Mouse (Mus musculus) adrenal gland, postnatal 10 days (tissue): ENCODE results near the gene Ttc17. TPM values are rescaled to one million over a fixed set of nuclear protein-coding genes. Genes with fewer than 3 reads are reported as not detected.

Source experiments
- DNase-seq: peaks from one replicate; pipeline ENCODE4 v3.0.0; 2021; ENCODE audit warnings: mixed read lengths
- total RNA-seq, 2 experiments: library from RNA; stranded (reverse); gene quantifications; 2 replicates each; pipeline ENCODE4 v1.2.3; 2021

Gene Ttc17
- total RNA-seq, 2 experiments from 2014 or later: 26.7 to 28.0 TPM

GRCm38 (mm10) chr2:94297467-94297866 lies 109.0 kb downstream of the Ttc17 start:
- DNase-seq: no peak

GRCm38 (mm10) chr2:94290483-94290882 lies 116.0 kb downstream of the Ttc17 start:
- DNase-seq: peak; percentile 81

DNA sequence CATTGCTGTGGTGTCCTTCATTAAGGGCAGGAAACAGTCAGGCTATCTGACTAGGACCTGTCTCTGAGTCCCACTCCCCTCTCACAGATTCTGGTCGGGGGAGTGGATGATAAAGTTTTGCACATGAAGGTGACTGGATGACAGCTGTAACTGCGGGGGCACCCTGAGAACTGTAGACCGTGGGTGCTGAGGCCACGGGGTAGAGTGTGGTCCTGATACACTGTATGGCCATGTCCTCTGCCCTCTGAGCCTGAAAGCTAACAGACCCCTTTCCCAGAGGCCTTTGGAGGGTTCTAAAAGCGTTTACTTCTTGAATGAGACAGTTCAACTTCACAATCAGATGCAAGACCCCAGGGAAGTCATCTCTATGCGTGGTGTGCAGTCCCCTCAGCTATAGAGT lies 116.8 kb downstream of the Ttc17 start:
- DNase-seq: no peak

DNA sequence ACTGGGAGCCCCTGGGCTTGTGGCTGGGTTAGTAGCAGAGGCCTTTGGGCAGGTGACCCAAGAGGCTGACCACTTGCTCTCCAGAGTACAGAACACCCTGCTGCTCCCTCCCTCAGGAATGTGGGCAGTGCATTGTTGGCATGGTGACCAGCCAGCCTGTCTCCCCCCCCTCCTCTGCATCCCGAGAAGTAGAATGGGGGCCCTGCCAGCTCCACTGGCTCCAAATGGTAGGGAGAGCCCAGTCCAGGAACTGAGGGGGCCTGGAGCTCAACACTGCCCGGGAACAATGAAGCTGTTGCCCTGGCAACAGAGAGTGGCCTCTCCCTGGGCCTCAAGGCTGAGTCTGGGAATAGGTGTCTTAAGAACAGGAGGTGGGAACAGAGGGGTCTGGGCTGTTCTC lies 117.3 kb downstream of the Ttc17 start:
- DNase-seq: no peak

DNA sequence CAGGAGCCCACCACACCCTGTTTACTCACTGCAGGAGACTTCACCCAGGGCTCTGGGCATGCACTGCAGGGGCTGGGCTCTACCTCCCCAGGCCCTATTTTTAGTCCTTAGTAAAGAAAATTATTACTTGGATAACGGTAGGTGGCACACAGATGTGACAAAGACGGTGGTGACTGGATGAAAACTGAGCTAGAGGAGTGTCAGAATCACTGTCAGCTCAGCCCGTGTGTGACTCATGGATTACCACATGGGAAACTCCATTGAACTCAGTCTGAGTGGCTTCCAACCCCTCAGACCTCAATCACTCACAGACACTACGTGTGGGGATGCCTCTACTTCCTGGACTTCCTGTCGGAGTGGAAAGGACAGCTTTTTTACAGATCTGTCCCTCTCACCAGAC lies 118.4 kb downstream of the Ttc17 start:
- no peak for DNase-seq

GRCm38 (mm10) chr2:94287435-94287834 lies 119.1 kb downstream of the Ttc17 start:
- peak; percentile 52 for DNase-seq

- peak; percentile 53 for DNase-seq
Observed at GRCm38 (mm10) chr2:94283526-94283925, 123.0 kb downstream of the Ttc17 start.

DNA sequence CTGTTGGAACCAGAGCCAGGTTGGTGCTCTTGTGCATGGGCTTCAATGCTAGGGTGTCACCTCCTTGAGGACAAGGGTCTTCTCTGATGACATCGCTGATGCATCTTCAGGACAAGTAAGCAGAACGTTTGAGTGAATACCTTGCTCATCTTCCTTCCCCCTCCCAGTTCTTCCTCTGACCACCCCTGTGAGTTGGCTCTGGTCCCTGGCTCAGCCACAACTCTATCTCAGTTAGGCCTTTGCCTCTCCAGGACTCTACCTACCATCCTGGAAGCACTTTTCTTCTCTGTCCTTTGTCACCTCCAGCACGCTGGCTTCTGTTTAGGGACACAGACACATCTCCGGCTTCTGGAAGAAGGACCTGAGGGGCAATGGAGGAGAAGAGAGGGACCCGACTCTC lies 126.9 kb downstream of the Ttc17 start:
- DNase-seq: no peak

DNA sequence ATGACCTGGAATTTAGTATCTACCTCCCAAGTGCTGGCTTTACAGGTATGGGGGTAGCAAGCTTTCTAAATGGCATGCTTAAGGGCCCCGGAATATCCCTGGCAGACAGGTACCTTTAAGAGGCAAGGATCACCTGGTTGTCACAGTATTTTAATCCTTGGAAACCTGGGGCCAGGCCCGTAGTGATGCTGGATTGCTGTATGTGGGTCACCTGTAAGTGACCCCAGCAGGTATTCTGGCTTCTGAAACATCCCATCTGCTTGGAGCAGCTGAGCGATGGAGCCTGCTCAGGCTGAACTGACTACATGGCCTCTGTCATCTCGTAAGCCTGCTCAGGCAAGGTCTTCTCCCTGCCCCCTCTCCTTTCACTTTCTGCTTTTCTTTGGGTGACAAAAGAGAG lies 130.4 kb downstream of the Ttc17 start:
- DNase-seq: no peak

- no peak for DNase-seq
Observed at GRCm38 (mm10) chr2:94275658-94276057, 130.8 kb downstream of the Ttc17 start.

DNA sequence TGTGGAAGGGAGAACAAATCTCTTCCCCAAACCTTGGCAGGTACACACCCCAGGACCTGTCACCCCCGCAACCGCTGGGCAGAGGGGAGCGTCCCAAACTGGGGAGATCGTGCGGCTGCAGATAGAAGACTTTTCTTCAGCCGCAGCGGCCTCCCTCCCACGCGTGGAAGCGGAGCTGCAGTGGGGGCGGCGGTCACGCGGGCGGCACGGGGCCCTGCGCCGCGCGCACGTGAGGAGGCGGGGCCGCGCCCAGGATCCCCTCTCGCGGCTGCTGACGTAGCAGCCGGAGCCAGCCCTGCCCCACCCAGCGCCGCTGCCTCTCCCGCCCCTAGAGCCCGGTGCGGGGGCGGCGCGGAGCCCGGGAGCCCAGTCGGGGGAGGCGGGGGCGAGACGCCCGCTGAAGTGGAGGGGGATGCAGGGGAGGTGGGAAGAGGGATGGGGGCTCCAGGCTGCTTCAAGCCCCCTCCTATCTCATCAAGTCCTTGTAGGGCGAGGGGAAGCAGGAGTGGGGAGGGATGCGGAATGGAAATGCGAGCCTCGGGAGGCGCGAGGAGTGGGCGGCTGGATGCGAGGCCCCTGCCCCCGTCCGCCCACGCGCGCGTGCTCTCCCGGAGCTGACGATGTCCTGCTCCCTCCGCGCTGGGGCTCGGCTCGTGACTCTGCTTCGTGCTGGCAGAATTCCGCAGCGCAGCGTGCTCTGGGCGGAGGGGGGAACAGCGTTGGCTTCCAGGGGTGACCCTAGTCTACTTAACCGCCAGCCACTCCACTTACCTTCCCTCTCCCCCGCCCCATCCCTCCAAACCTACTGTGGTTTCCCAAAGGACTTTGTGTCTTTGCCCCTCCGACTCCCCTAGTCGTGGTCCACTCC lies 133.1 kb downstream of the Ttc17 start:
- DNase-seq: peak; percentile 85

- DNase-seq: no peak
Observed at GRCm38 (mm10) chr2:94271176-94271575, 135.3 kb downstream of the Ttc17 start.

DNA sequence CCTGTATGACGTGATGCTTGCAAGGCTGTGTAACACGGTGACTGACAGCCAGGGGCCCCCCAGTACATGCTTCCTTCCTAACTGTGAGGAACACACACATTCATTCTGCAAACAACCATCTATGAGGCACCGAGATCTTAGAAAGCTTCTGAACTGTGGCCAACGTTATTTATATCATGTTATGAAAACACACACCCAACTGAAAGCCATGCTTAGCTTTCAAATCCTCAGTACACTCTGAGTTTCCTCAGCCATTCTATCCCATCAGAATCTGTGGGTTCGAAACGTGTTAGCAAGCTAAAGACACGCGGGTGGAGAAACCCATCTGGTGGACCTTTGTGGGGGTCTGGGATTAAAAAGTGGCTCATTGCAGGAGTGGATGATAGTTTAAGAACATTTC lies 137.7 kb downstream of the Ttc17 start:
- DNase-seq: no peak

DNA sequence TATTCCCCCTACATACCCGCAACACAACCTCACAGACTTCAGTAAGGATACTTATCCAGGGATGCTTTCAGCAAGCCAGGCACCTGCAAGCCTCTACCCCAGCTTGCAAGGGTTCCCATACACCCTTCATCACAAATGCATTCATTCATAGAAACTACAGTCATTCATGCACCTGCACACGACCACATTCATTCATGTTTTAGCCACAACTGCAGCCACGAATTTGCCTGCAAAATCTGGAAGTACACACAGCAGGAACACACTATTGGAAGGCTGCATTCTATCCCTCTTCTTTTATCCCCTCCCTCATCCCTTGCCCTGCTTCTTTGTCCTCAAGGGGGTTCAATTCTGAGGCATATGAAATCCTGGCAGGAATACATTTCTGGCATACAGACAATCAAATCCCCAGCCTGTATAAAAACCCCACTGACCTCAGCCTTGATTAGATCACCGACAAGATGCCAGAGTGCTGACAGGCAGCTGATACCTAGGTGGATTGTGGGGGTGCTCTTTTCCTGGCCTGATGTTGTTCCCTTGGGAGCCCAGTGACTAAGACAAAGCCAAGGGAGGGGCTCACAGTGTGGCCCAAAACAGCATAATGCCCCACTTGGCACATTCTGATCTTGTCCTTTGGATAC lies 139.2 kb downstream of the Ttc17 start:
- no peak for DNase-seq

- DNase-seq: no peak
Observed at GRCm38 (mm10) chr2:94266381-94267160, 139.9 kb downstream of the Ttc17 start.

- DNase-seq: peak; percentile 71
Observed at GRCm38 (mm10) chr2:94265221-94266191, 141.0 kb downstream of the Ttc17 start.

DNA sequence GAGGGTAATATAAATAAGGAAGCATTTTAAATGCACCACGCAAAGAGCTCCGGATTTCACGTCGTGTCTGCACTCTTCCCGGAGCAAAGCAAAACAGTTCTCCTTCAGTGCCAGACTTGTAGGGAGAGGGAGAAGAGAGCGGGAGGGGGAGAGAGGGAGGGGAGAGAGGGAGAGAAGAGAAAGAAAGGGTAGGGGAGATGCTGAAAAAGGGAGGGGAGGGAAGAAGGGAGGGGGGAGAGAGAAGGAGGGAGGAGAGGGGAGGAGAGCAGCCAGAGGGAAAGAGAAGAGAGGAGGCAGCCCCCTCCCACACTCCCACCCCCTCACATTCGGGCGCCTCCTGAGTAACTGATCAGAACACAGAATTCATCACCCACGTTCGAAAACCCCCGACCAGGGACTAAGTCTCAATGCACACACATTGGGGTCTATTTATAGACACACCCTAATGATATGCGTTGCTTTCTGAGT lies 141.8 kb downstream of the Ttc17 start:
- no peak for DNase-seq

- DNase-seq: no peak
Observed at GRCm38 (mm10) chr2:94264006-94264405, 142.5 kb downstream of the Ttc17 start.

DNA sequence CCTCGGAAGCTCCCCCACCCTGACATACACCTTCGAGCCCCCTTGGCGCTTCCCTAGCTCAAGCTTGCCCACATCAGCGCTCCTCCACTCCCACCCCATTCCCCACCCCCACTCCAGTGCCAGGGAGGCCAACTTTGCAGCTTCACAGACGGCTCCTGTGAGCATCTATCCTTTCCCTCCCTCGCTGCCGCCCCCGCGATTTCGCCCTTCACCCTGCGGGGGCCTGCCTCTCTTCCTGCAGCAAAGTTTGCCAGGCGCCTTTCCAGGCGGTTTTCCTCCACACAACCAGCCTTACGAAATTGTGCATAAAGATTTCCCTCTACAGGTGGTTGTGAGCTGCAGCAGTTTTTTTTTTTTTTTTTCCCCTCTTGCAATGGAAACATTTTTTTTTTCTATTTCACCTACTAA lies 143.0 kb downstream of the Ttc17 start:
- DNase-seq: no peak

DNA sequence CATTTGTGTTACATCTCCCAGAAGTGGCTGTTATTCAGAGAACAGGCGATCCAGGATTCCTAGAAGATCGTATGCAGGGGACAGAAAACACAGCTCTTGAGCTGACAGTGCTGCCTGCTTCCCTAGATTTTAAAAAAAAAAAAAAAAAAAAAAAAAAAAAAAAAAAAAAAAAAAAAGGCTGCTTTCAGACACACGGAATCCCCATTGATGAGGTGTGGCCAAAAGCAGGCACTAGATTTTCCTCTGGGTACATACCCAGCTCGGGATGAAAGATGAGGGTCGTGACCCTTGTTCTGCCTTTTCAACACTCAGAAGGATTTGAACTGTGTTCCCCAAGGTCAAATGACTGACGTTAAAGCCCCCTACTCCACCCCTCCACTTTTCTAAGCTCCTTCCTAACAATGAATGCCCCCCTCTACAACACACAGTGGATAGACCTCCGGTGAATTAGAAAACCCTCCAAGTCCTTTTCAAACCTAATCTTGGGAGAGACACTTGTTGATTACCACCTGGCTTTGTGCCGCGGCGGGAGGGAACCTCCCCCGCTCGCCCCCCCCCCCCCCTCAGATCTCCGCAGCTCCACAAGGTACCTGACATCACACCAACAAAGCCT lies 143.5 kb downstream of the Ttc17 start:
- DNase-seq: no peak

- peak; percentile 52 for DNase-seq
Observed at GRCm38 (mm10) chr2:94254102-94254501, 152.4 kb downstream of the Ttc17 start.
